Mouse (Mus musculus) ES-Bruce4 (cell line): ENCODE measurements around the gene Mgat3.

Experiments
- CTCF ChIP-seq: IDR thresholded peaks from one replicate; pipeline ENCODE4 v1.8.1; 2011; ENCODE audit warnings: low read depth, low read length
- POLR2A ChIP-seq: IDR thresholded peaks from one replicate; pipeline ENCODE4 v1.8.1; 2011; ENCODE audit warnings: low read length; ENCODE audit not compliant: insufficient read depth

- no peak for TF ChIP-seq CTCF
- no peak for TF ChIP-seq POLR2A
These were observed 33.2 kb upstream of the Mgat3 start for GRCm38 (mm10) chr15:80140302-80140701.
